Mouse (Mus musculus) liver, adult 2 months (tissue): Measurements from ENCODE around the gene Htr5a.

ENCODE experiments used
- CTCF ChIP-seq: fragments of 200-500 bp; IDR thresholded peaks from 2 replicates; pipeline ENCODE4 v1.5.1; 2011; ENCODE audit warnings: low read depth, low read length, control low read depth
- POLR2A ChIP-seq: fragments of 200-500 bp; IDR thresholded peaks from 2 replicates; pipeline ENCODE4 v1.6.1; 2011; ENCODE audit warnings: low read length, control low read depth; ENCODE audit not compliant: insufficient read depth; ENCODE audit errors: extremely low read depth

- TF ChIP-seq POLR2A (no peak), CTCF (peak; percentile 39)
Measured at GRCm38 (mm10) chr5:27854290-27854689, 12.3 kb downstream of the Htr5a start.
